Mouse (Mus musculus) liver, embryonic 12.5 days (tissue): Measurements from ENCODE around the gene Sh2b1. TPM values are rescaled to one million over a fixed set of nuclear protein-coding genes. Genes with fewer than 3 reads are reported as not detected.

ENCODE experiments used
- ATAC-seq: fragments of 200-750 bp; cut with Nextera tagmentation; 2 replicates; pipeline ENCODE4 v1.8.0; 2017; ENCODE audit warnings: moderate number of reproducible peaks, mild to moderate bottlenecking, moderate library complexity
- H3K27ac ChIP-seq: fragments of 300-500 bp; sonication (generic); 2 replicates; pipeline ENCODE4 v1.5.1; 2016; ENCODE audit warnings: mild to moderate bottlenecking
- H3K27me3 ChIP-seq: fragments of 300-500 bp; sonication (generic); replicated peaks from 2 replicates; pipeline ENCODE4 v1.6.1; 2016; ENCODE audit warnings: mild to moderate bottlenecking, moderate library complexity
- H3K36me3 ChIP-seq: fragments of 300-500 bp; sonication (generic); 2 replicates; pipeline ENCODE4 v1.6.1; 2016; ENCODE audit warnings: mild to moderate bottlenecking, moderate library complexity
- H3K4me1 ChIP-seq: fragments of 300-500 bp; sonication (generic); 2 replicates; pipeline ENCODE4 v1.6.1; 2016
- H3K4me2 ChIP-seq: fragments of 300-500 bp; sonication (generic); 2 replicates; pipeline ENCODE4 v1.6.1; 2016; ENCODE audit warnings: mild to moderate bottlenecking, moderate library complexity
- H3K4me3 ChIP-seq: fragments of 300-500 bp; sonication (generic); 2 replicates; pipeline ENCODE4 v1.5.1; 2016; ENCODE audit warnings: mild to moderate bottlenecking, moderate library complexity
- H3K9ac ChIP-seq: fragments of 300-500 bp; sonication (generic); 2 replicates; pipeline ENCODE4 v1.6.1; 2016; ENCODE audit warnings: mild to moderate bottlenecking, moderate library complexity
- H3K9me3 ChIP-seq: fragments of 300-500 bp; sonication (generic); replicated peaks from 2 replicates; pipeline ENCODE4 v1.6.1; 2016; ENCODE audit warnings: mild to moderate bottlenecking, moderate library complexity
- WGBS: fragments of 180-500 bp; shearing (Covaris S2); methylation state at CpG from one replicate; pipeline ENCODE4 v1.1.7; 2016; ENCODE audit not compliant: insufficient replicate concordance; 5-methylcytosine and 5-hydroxymethylcytosine counted together
- polyA plus RNA-seq: library from polyadenylated mRNA; unstranded; fragments of >200 nt; fragmentation: Nextera tagmentation; extraction: Ambion mirVana; gene quantifications from 2 replicates; pipeline ENCODE4 v1.2.1, GENCODE M21; 2016

The Sh2b1 gene
- polyA plus RNA-seq, 1 experiment from 2014 or later, result 17.0 TPM

DNA sequence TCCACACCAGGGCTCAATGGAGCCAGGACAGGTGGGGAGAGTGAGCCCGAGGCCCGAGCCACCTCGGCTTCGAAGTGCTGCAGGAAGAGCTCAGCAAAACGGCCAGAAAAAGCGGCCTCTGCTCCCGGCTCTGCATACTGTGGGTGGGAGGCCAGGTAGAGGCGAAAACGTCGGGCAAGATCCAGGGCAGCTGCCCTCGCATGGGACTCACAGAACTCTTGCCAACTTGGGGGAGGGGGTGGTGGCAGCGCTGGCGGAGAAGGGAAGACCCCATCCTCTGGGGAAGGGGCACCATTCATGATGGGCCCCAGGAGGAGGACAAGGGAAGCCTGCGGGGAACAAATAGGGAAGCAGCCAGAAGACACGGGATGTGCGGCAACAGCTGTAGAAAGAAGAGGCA is 2.5 kb downstream of the Sh2b1 start:
- Histone ChIP-seq H3K27ac (0 out of 2 replicates have a peak overlapping the region, but pooled peaks have one; percentile 28), H3K4me2 (peak overlapping the region; percentile 9), H3K9ac (no peak overlapping the region), H3K27me3 (no peaks in the 10 kb centered on the region), H3K4me3 (no peak overlapping the region), H3K4me1 (peaks cover 68% of the 10 kb centered on the region), H3K36me3 (peaks cover 53% of the 10 kb centered on the region), H3K9me3 (no peaks in the 10 kb centered on the region)
- WGBS, result 63% methylated on average over 16 of the region's 16 CpGs
- ATAC-seq, result no peak

DNA sequence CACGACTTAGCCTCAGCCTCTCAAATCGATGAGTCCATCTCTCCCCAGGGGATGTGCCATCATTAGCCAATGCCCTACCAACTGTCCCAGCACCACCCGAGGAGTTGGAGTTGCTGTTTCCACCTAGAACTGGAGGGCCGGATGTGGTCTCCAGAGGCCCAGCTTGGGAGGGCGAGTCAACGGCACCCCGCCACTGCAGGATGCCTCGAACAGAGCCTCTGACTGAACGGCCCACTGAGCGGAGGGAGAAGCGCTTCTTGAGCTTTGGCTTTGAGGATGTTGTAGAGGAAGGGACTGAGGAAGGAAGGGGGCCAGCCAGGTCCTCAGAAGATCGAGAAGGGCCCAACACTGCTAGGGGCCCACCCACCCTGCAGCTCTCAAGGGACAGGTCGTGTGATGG is 2.9 kb downstream of the Sh2b1 start:
- peaks cover 71% of the 10 kb centered on the region for H3K4me1 ChIP-seq
- no peak overlapping the region for H3K9ac ChIP-seq
- peak overlapping the region; percentile 28; the same call in 1 of the 2 replicates for H3K27ac ChIP-seq
- no peaks in the 10 kb centered on the region for H3K9me3 ChIP-seq
- peak overlapping the region; percentile 9 for H3K4me2 ChIP-seq
- no peaks in the 10 kb centered on the region for H3K27me3 ChIP-seq
- no peak overlapping the region for H3K4me3 ChIP-seq
- 43% methylated on average over 13 of the region's 13 CpGs for WGBS
- peaks cover 57% of the 10 kb centered on the region for H3K36me3 ChIP-seq
- ATAC-seq, result no peak

DNA sequence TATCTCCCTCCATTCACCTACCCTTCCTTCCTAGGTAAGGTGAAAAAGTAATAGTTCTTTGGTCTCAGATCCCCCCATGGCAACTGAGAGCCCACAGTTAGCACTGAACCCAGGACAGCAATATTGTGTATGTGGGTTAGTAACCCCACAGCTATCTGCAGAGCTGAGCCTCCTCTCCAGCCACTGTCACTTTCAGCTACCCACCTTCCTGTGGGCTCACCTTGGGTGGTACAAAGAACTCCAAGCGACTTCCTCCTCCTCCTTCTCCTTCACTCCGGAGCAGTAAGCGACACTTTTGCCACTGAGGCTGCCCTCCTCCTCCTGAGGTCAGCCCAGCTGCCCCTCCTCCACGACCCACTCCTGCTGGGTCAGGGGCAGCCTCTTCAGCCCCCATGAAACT is 3.4 kb downstream of the Sh2b1 start:
- Histone ChIP-seq H3K27ac (no peak overlapping the region; the same call in 1 of the 2 replicates), H3K4me2 (peak overlapping the region; percentile 9), H3K4me3 (no peak overlapping the region), H3K36me3 (peaks cover 61% of the 10 kb centered on the region), H3K27me3 (no peaks in the 10 kb centered on the region), H3K4me1 (peaks cover 74% of the 10 kb centered on the region), H3K9ac (no peak overlapping the region), H3K9me3 (no peaks in the 10 kb centered on the region)
- 48% methylated on average over 4 of the region's 4 CpGs for WGBS
- ATAC-seq, result no peak

DNA sequence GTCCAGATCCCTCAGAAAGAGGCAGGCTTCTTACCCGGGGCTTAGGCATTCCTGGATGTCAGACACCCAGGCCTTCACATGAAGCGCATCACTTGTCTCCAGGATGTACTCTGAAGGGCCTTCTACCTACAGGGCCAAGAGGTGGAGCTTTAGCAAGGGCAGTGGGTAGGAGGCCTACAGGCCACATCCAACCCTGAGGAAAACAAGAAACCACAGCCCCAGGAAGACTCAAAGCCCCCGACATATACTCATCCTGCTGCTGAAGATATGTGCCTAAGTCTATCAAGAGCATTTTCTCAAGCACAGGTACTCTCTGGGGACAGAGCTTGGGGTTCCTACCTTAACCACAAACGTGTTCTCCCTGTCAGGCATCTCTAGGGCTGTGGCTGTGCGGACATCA is 3.9 kb downstream of the Sh2b1 start:
- Histone ChIP-seq H3K27me3 (no peaks in the 10 kb centered on the region), H3K4me3 (no peak overlapping the region), H3K4me1 (peaks cover 74% of the 10 kb centered on the region), H3K36me3 (peaks cover 66% of the 10 kb centered on the region), H3K4me2 (peak overlapping the region; percentile 9; the same call in 1 of the 2 replicates), H3K27ac (no peak overlapping the region), H3K9me3 (no peaks in the 10 kb centered on the region), H3K9ac (no peak overlapping the region)
- no peak for ATAC-seq
- 76% methylated on average over 5 of the region's 5 CpGs for WGBS

DNA sequence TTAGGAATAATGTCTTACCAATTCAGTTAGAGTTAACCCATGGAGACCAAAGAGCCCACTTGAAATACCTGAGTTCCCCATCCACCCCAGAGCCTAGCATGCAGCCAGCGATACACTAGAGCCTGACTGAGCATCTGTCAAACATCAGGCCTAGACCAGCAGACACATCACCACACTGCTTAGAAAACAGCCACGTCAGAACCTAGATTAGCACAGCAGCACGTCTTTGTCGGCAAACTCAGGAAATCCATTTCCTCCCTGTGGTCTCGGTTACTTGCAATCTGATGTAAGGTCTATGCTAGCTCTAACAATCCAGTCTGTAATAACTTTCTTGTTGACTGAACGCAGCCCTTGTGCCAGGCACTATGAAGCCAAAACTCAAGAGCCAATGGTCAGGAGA is 5.1 kb downstream of the Sh2b1 start:
- Histone ChIP-seq H3K4me3 (no peak overlapping the region), H3K4me1 (peaks cover 77% of the 10 kb centered on the region), H3K9me3 (no peaks in the 10 kb centered on the region), H3K9ac (no peak overlapping the region), H3K27ac (no peak overlapping the region; the same call in none of the 2 replicates), H3K27me3 (no peaks in the 10 kb centered on the region), H3K36me3 (peaks cover 68% of the 10 kb centered on the region), H3K4me2 (no peak overlapping the region; the same call in 1 of the 2 replicates)
- ATAC-seq, result no peak
- WGBS, result 25% methylated on average over 6 of the region's 6 CpGs

DNA sequence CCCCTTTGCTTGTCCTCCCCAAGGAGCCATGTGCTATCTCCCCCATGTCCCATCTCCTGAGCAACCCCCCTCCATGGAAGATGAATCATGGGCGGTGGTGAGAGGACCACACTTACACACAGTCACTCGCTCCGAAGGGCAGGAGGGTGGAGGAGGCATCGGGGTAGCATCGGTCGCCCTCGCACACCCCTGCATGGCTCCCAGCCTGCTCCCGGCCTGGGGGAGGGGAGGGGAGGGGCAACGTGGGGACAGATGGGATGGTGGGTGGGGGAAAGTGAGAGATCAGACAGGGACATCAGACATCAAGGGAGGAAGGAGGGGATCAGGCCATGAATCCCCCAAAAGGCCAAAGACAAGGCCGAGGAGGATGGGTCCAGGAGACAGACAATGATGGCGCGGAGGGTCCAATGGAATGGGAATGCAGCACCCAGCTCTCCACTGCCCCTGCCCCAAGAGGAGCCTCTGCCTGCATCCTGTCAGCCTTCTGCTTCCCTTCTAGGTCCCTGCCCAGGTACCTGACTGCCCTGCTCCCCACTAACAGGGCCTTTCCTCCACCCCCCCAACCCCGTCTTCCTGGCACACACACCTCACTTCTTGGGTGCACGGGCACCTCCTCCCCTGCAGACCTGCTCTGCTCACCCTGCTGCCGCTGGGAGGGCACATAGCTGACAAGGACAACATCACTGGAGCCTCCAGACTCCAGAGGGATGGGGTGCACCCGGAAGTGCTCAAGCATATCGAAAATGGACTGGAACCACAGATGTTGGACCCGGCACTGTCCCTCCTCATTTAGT is 7.2 kb downstream of the Sh2b1 start:
- 83% methylated on average over 18 of the region's 18 CpGs for WGBS
- ATAC-seq, result no peak
- Histone ChIP-seq H3K9me3 (no peaks in the 10 kb centered on the region), H3K36me3 (peaks cover 67% of the 10 kb centered on the region), H3K27me3 (no peaks in the 10 kb centered on the region; the same call in 1 of the 2 replicates), H3K27ac (no peak overlapping the region), H3K4me3 (no peak overlapping the region), H3K4me2 (no peak overlapping the region), H3K4me1 (peaks cover 82% of the 10 kb centered on the region), H3K9ac (no peak overlapping the region)

DNA sequence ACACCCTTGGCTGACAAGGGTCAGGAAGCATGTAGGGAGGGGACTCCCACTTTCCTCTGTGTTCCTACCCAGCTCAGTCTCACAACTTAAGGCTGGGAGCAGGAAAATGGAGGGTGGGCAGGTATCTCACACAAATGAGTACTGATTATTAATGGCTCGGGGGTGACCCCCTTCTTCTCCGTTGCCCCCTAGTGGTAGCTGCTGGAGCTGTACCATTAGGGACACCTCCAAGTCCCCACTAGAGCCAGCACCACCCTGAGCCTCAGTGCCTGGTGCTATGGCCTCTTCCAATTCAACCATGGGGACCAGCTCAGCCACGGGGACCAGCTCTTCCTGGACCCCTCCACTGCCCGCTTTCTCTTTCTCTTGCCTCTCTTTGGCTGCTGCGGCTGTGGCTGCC is 8.0 kb downstream of the Sh2b1 start:
- Histone ChIP-seq H3K27ac (no peak overlapping the region), H3K4me2 (no peak overlapping the region), H3K9me3 (no peaks in the 10 kb centered on the region), H3K27me3 (peaks cover under 1% of the 10 kb centered on the region; the same call in 1 of the 2 replicates), H3K36me3 (peaks cover 60% of the 10 kb centered on the region), H3K4me3 (no peak overlapping the region), H3K9ac (no peak overlapping the region), H3K4me1 (peaks cover 76% of the 10 kb centered on the region)
- peak; percentile 27; the same call in 1 of the 2 replicates for ATAC-seq
- 50% methylated on average over 5 of the region's 5 CpGs for WGBS

DNA sequence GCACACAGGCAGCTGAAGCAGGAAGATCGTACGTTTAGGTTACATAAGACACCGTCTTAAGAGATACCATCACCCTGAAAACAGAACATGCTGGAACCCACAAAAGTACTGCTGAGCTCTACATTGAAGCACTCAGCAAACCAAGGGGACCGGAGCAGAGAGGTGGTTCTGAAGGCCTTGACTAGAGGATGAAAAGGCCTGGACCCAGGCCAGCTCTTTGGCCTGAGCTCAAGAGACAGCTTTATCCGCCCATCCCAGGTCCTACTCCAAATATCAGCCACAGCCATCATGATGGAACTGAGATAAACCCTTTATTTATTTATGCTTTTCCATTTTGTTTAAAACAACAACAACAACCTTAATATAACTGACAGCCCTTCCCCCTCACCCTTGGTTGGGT is 8.5 kb downstream of the Sh2b1 start:
- peaks cover 70% of the 10 kb centered on the region for H3K4me1 ChIP-seq
- H3K27me3 ChIP-seq, result peaks cover 6% of the 10 kb centered on the region
- ATAC-seq, result no peak
- no peak overlapping the region for H3K4me2 ChIP-seq
- H3K27ac ChIP-seq, result no peak overlapping the region
- WGBS, result 73% methylated on average over 5 of the region's 5 CpGs
- no peaks in the 10 kb centered on the region for H3K9me3 ChIP-seq
- H3K9ac ChIP-seq, result no peak overlapping the region
- no peak overlapping the region for H3K4me3 ChIP-seq
- peaks cover 54% of the 10 kb centered on the region for H3K36me3 ChIP-seq

DNA sequence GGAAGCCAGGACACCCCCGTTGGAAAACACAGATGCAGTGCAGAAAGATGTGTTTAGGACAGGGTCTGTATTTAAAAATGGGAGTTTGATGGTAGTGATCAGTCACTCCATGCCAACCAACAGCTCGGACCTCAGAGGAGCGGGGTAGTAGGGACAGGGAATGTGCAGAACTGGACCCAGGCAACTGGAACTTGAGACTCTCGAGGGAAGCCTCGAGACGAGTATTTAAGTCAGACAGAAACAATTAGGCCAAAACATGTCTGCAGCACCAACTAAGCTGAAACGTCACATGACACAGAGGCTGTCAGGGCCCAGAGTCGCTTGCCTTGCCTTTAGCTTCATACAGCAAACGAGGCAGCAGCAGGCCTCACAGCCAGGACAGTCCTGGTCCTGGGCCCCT is 9.1 kb downstream of the Sh2b1 start:
- Histone ChIP-seq H3K9ac (no peak overlapping the region), H3K4me3 (no peak overlapping the region), H3K4me1 (peaks cover 64% of the 10 kb centered on the region), H3K9me3 (no peaks in the 10 kb centered on the region), H3K27ac (no peak overlapping the region), H3K4me2 (no peak overlapping the region), H3K36me3 (peaks cover 48% of the 10 kb centered on the region), H3K27me3 (peaks cover 10% of the 10 kb centered on the region)
- 70% methylated on average over 9 of the region's 9 CpGs for WGBS
- ATAC-seq, result no peak

DNA sequence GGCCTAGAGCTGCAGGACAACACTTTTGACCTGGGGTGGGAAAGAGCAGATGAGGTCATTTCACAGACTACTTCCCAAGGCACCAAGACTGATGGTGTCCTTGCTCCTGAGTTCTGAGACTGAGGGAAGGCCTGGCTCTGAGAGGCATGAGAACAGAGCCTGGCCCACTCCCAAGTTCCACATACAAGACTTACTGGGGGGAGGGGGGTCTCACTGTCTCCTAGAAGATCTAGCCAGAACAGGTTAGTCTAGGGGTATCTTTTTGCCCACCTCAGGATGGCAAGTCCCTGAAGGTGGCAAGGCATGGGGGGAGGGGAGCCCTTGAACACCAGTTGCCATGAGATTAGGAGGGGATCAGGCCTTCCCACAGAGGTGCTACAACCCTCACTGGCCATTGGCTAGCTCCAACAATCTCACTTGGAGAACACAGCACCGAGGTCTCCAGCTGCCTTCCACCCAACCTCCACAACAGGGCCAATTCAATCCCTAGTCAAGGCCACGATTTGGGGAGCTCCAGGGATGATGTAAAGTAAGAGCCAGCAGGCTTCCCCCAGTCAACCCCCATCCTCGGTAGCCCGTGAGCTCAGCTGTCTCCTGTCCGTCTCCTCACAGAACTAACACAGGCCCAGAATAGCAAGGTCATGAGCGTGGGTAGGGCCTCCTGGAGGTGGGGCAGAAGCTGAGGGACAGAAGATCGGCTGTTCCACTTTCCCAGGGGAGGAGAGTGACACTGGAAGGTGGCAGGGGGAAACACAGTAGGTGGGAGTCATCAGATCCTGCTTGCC is 9.8 kb downstream of the Sh2b1 start:
- ATAC-seq, result 0 out of 2 replicates have a peak, but pooled peaks have one; percentile 15
- H3K4me1 ChIP-seq, result peaks cover 57% of the 10 kb centered on the region
- no peak overlapping the region for H3K4me3 ChIP-seq
- no peaks in the 10 kb centered on the region for H3K9me3 ChIP-seq
- H3K27ac ChIP-seq, result no peak overlapping the region
- 33% methylated on average over 7 of the region's 7 CpGs for WGBS
- H3K9ac ChIP-seq, result no peak overlapping the region
- H3K4me2 ChIP-seq, result no peak overlapping the region
- peaks cover 10% of the 10 kb centered on the region for H3K27me3 ChIP-seq
- peaks cover 42% of the 10 kb centered on the region for H3K36me3 ChIP-seq

DNA sequence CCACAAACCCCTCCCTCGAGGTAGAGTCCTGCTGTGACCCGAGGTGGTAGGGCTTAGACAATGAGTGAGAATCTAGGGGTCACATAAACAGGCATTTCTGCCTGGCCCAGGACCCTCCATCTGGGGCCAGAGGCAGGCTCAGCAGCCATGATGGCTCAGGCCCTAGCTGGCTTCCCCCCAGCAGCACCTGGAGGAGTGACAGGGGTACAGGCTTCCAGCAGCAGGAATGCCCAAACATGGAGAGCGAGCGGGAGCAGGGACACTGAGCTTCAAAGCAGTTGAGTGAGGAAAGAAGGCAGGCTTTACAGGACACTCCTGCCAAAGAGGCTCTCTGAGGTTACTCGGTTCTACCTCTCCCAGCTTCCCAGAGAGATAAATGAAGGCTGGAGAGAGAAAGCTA is 10.4 kb downstream of the Sh2b1 start:
- Histone ChIP-seq H3K4me1 (peaks cover 53% of the 10 kb centered on the region), H3K4me2 (no peak overlapping the region), H3K36me3 (peaks cover 36% of the 10 kb centered on the region), H3K27me3 (peaks cover 10% of the 10 kb centered on the region), H3K9me3 (no peaks in the 10 kb centered on the region), H3K4me3 (no peak overlapping the region), H3K27ac (no peak overlapping the region), H3K9ac (no peak overlapping the region)
- 55% methylated on average over 5 of the region's 5 CpGs for WGBS
- no peak for ATAC-seq

DNA sequence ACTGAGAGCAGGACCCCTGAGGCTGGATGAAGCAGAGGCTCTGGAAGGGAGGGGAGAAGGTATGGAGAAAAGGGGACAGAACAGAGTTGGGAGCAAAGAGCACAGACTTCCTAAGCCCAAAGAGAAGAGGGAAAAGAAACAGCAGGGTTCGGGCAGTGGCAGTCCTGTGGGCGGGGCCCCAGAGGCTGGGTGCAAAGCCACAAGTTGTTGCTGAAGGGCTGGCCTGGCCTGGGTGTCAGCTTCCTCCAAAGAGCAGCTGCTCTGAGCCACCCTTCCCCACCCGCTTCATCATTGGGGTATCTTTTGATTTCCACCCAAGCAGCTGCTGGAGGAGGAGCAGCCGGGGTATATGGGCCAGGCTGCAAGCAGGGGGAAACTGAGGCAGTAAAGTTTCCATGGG is 11.1 kb downstream of the Sh2b1 start:
- H3K9me3 ChIP-seq, result no peaks in the 10 kb centered on the region
- no peak overlapping the region for H3K9ac ChIP-seq
- no peak overlapping the region for H3K4me2 ChIP-seq
- WGBS, result 32% methylated on average over 4 of the region's 4 CpGs
- no peak overlapping the region for H3K4me3 ChIP-seq
- H3K36me3 ChIP-seq, result peaks cover 29% of the 10 kb centered on the region
- no peak for ATAC-seq
- H3K27me3 ChIP-seq, result peaks cover 16% of the 10 kb centered on the region
- peaks cover 48% of the 10 kb centered on the region for H3K4me1 ChIP-seq
- H3K27ac ChIP-seq, result no peak overlapping the region
